Mouse (Mus musculus) forebrain, postnatal 0 days (tissue): Measurements from ENCODE around the gene Cbx7. TPM values are rescaled to one million over a fixed set of nuclear protein-coding genes. Genes with fewer than 3 reads are reported as not detected.
"Not testable (repeated sequence)": the region's sequence is repeated elsewhere in the genome, so short reads cannot be mapped to it uniquely, and the experiment has no call there.

ENCODE experiments used
- ATAC-seq: fragments of 200-750 bp; cut with Nextera tagmentation; 2 replicates; pipeline ENCODE4 v1.8.0; 2017; ENCODE audit warnings: mild to moderate bottlenecking, moderate library complexity
- DNase-seq: peaks from one replicate; pipeline ENCODE4 v3.0.0-alpha.2; 2015
- H3K27ac ChIP-seq: fragments of 300-500 bp; sonication (generic); 2 replicates; pipeline ENCODE4 v1.5.1; 2014; ENCODE audit warnings: low read depth, mild to moderate bottlenecking, antibody characterized with exemption, low read length, moderate library complexity, mixed read lengths
- H3K27me3 ChIP-seq: fragments of 300-500 bp; sonication (generic); 2 replicates; pipeline ENCODE4 v1.6.1; 2014; ENCODE audit warnings: mild to moderate bottlenecking, low read length, mixed read lengths; ENCODE audit not compliant: insufficient read depth
- H3K36me3 ChIP-seq: fragments of 300-500 bp; sonication (generic); 2 replicates; pipeline ENCODE4 v1.6.1; 2014; ENCODE audit warnings: mild to moderate bottlenecking, moderate library complexity; ENCODE audit not compliant: insufficient read depth
- H3K4me1 ChIP-seq: fragments of 300-500 bp; sonication (generic); 2 replicates; pipeline ENCODE4 v1.6.1; 2014; ENCODE audit warnings: antibody characterized with exemption; ENCODE audit not compliant: insufficient read depth
- H3K4me2 ChIP-seq: fragments of 300-500 bp; sonication (generic); 2 replicates; pipeline ENCODE4 v1.6.1; 2014; ENCODE audit warnings: low read depth, mild to moderate bottlenecking, moderate library complexity
- H3K4me3 ChIP-seq: fragments of 300-500 bp; sonication (generic); 2 replicates; pipeline ENCODE4 v1.5.1; 2014; ENCODE audit warnings: low read depth, low read length, mixed read lengths
- H3K9ac ChIP-seq: fragments of 300-500 bp; sonication (generic); 2 replicates; pipeline ENCODE4 v1.6.1; 2014; ENCODE audit warnings: mild to moderate bottlenecking
- H3K9me3 ChIP-seq: fragments of 300-500 bp; sonication (generic); 2 replicates; pipeline ENCODE4 v1.6.1; 2016; ENCODE audit warnings: low read length
- CTCF ChIP-seq: sonication (generic); IDR thresholded peaks from 2 replicates; pipeline ENCODE4 v1.5.1; 2016; ENCODE audit warnings: antibody characterized with exemption, control low read depth, low read depth
- WGBS: fragments of 180-500 bp; shearing (Covaris S2); extraction: QIAGEN DNeasy Blood & Tissue Kit; methylation state at CpG from one replicate; pipeline ENCODE4 v1.1.7; 2014; 5-methylcytosine and 5-hydroxymethylcytosine counted together
- polyA plus RNA-seq: library from polyadenylated mRNA; unstranded; fragments of >200 nt; fragmentation: Nextera tagmentation; extraction: Ambion mirVana; gene quantifications from 2 replicates; pipeline ENCODE4 v1.2.1, GENCODE M21; 2015
- total RNA-seq: library from RNA; depleted of rRNA; stranded (reverse); fragments of >200 nt; gene quantifications from 2 replicates; pipeline ENCODE4 v1.2.3, GENCODE M21; 2014

Cbx7 gene
- total and polyA plus RNA-seq, 2 experiments from 2014 or later = 3.1 to 11.1 TPM

GRCm38 (mm10) chr15:79903963-79904362 is 67.0 kb downstream of the Cbx7 start:
- Histone ChIP-seq H3K27ac (no peak overlapping the region), H3K9me3 (no peaks in the 10 kb centered on the region), H3K9ac (no peak overlapping the region), H3K36me3 (no peaks in the 10 kb centered on the region), H3K27me3 (no peaks in the 10 kb centered on the region), H3K4me2 (no peak overlapping the region), H3K4me3 (no peak overlapping the region), H3K4me1 (no peaks in the 10 kb centered on the region)
- TF ChIP-seq CTCF = no peak
- no peak for ATAC-seq
- DNase-seq = no peak

DNA sequence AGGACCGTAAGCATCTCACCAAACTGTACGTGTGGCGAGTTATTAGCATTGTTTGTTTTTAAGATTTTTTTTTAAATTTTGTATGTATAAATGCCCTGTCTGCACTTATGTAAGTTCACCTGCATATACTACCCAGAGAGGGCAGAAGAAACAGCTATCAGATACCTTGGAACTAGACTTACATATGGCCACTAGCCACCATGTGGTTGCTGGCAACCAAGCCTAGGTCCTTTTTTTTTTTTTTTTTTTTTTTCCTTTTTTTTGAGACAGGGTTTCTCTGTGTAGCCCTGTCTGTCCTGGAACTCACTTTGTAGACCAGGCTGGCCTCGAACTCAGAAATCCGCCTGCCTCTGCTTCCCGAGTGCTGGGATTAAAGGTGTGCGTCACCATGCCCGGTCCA is 67.8 kb downstream of the Cbx7 start:
- H3K27me3 ChIP-seq, H3K4me1 ChIP-seq, DNase-seq, H3K9ac ChIP-seq, H3K27ac ChIP-seq, H3K4me2 ChIP-seq, H3K4me3 ChIP-seq, H3K9me3 ChIP-seq, H3K36me3 ChIP-seq, ATAC-seq: not testable (repeated sequence)
- 95% methylated on average over 8 of the region's 8 CpGs for WGBS

DNA sequence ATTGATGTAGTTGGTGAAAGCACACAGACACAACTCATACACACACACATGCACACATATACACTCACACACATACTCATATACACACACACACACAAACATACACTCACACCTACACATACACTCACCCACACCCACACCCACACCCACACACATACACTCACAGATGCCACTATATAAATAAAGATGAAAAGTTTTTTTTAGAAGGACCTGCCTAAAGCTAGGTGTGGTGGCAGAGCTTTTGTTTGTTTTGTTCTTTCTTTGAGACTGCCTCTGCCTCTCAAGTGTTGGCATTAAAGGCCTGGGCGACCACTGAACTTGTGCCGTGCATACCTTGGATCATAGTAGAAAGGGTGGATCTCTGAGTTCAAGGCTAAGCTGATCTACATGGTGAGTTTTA is 69.5 kb downstream of the Cbx7 start:
- no peaks in the 10 kb centered on the region for H3K9me3 ChIP-seq
- 84% methylated on average over 2 of the region's 2 CpGs for WGBS
- H3K36me3 ChIP-seq = no peaks in the 10 kb centered on the region
- DNase-seq = no peak
- no peak overlapping the region for H3K4me2 ChIP-seq
- ATAC-seq = no peak
- TF ChIP-seq CTCF = no peak
- no peak overlapping the region for H3K27ac ChIP-seq
- H3K4me3 ChIP-seq = no peak overlapping the region
- no peak overlapping the region for H3K9ac ChIP-seq
- no peaks in the 10 kb centered on the region for H3K4me1 ChIP-seq
- no peaks in the 10 kb centered on the region for H3K27me3 ChIP-seq

- Histone ChIP-seq H3K36me3 (no peaks in the 10 kb centered on the region), H3K9me3 (no peaks in the 10 kb centered on the region), H3K9ac (no peak overlapping the region), H3K4me3 (no peak overlapping the region), H3K27ac (no peak overlapping the region), H3K4me2 (no peak overlapping the region), H3K4me1 (no peaks in the 10 kb centered on the region), H3K27me3 (no peaks in the 10 kb centered on the region)
- no peak for TF ChIP-seq CTCF
- no peak for ATAC-seq
- no peak for DNase-seq
- WGBS = 66% methylated on average over 7 of the region's 7 CpGs
Measured at GRCm38 (mm10) chr15:79900751-79901150, 70.2 kb downstream of the Cbx7 start.

- ATAC-seq (no peak), DNase-seq (no peak)
- Histone ChIP-seq H3K9ac (no peak overlapping the region), H3K27me3 (no peaks in the 10 kb centered on the region), H3K9me3 (no peaks in the 10 kb centered on the region), H3K4me1 (no peaks in the 10 kb centered on the region), H3K4me3 (no peak overlapping the region), H3K27ac (no peak overlapping the region), H3K36me3 (no peaks in the 10 kb centered on the region), H3K4me2 (no peak overlapping the region)
- no peak for TF ChIP-seq CTCF
- WGBS = 89% methylated on average over 6 of the region's 6 CpGs
Measured at GRCm38 (mm10) chr15:79899828-79900510, 71.0 kb downstream of the Cbx7 start.

GRCm38 (mm10) chr15:79898988-79899387 is 71.9 kb downstream of the Cbx7 start:
- ATAC-seq (no peak), DNase-seq (no peak)
- no peak overlapping the region for H3K9ac ChIP-seq
- H3K27me3 ChIP-seq = no peaks in the 10 kb centered on the region
- 89% methylated on average over 5 of the region's 5 CpGs for WGBS
- no peak for TF ChIP-seq CTCF
- no peaks in the 10 kb centered on the region for H3K36me3 ChIP-seq
- no peaks in the 10 kb centered on the region for H3K4me1 ChIP-seq
- no peak overlapping the region for H3K4me2 ChIP-seq
- H3K4me3 ChIP-seq = no peak overlapping the region
- no peaks in the 10 kb centered on the region for H3K9me3 ChIP-seq
- no peak overlapping the region for H3K27ac ChIP-seq

DNA sequence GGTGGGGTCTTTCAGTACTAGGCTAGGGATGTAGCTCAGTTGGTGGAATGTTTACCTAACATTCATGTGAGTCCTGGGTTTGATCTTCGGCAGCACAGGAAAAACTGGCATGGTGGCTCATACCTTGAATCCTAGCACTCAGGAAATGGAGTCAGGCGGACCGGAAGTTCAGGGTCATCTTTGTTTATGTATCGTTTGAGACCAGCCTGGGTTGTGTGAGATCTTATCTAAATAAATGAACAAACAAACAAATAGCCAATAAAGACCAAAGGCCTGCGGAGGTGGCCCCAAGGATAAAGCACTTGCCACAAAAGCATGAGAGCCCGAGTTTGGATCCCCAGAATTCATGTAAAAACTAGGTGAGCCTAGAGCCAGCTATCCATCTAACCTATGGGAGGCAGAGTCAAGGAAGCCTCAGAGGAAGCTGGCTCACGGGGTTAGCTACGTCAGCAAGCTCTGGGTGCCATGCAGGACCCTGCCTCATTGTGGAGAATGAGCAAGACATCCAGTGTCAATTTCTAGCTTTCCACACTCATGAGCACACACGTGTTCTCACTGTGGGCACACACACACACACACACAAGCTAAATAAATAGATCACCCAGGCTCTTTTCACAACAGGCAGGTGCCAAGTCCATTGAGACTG is 74.7 kb downstream of the Cbx7 start:
- DNase-seq = no peak
- TF ChIP-seq CTCF = no peak
- WGBS = 86% methylated on average over 9 of the region's 9 CpGs

GRCm38 (mm10) chr15:79895221-79896079 is 75.5 kb downstream of the Cbx7 start:
- H3K4me1 ChIP-seq, H3K9me3 ChIP-seq, H3K27ac ChIP-seq, H3K4me2 ChIP-seq, H3K9ac ChIP-seq, DNase-seq, ATAC-seq, H3K27me3 ChIP-seq, H3K36me3 ChIP-seq, H3K4me3 ChIP-seq: not testable (repeated sequence)
- 89% methylated on average over 10 of the region's 23 CpGs for WGBS

More for the DNA sequence above, 74.7 kb downstream of the Cbx7 start:
- Histone ChIP-seq H3K27me3 (no peaks in the 10 kb centered on the region), H3K9ac (no peak overlapping the region), H3K36me3 (no peaks in the 10 kb centered on the region), H3K4me1 (no peaks in the 10 kb centered on the region), H3K27ac (no peak overlapping the region), H3K9me3 (no peaks in the 10 kb centered on the region), H3K4me3 (no peak overlapping the region), H3K4me2 (no peak overlapping the region)
- no peak for ATAC-seq
